Mouse (Mus musculus): ENCODE results near the gene Rbm17. TPM values are rescaled to one million over a fixed set of nuclear protein-coding genes. Genes with fewer than 3 reads are reported as not detected.

Rbm17 gene
- polyA plus RNA-seq (2014; fragmentation: Illumina TruSeq; extraction: RNeasy Lipid Tissue Mini Kit (QIAGEN cat#74804); ENCODE audit: low read depth, low replicate concordance) = 266 TPM

GRCm38 (mm10) chr2:11604053-11604452 lies at the start of gene Rbm17:
TSS of gene Rbm17 (minus strand) at chr2:11604153.

GRCm38 (mm10) chr2:11642451-11642941 lies 38.5 kb upstream of the Rbm17 start, which contains the start of gene Il2ra:
TSS of gene Il2ra (plus strand) at chr2:11642807.

GRCm38 (mm10) chr2:11625890-11626289 lies 21.9 kb upstream of the Rbm17 start, which contains the start of gene Gm17490:
TSS of gene Gm17490 (minus strand) at chr2:11626264.

GRCm38 (mm10) chr2:11553471-11554400 lies 50.2 kb downstream of the Rbm17 start, which contains the start of gene Pfkfb3:
TSS of gene Pfkfb3 (minus strand) at chr2:11554077.

Other genes with a start within 250 kb of the Rbm17 start
- gene Pfkfb3, start 50.1 kb downstream of the Rbm17 start, polyA plus RNA-seq (2014; fragmentation: Illumina TruSeq; extraction: RNeasy Lipid Tissue Mini Kit (QIAGEN cat#74804); ENCODE audit: low read depth, low replicate concordance) = 7.6 TPM
- not detected for gene Gm17490, start 22.1 kb upstream of the Rbm17 start, polyA plus RNA-seq (2014; fragmentation: Illumina TruSeq; extraction: RNeasy Lipid Tissue Mini Kit (QIAGEN cat#74804); ENCODE audit: low read depth, low replicate concordance)
- 1.4 TPM for gene Il2ra, start 38.7 kb upstream of the Rbm17 start, polyA plus RNA-seq (2014; fragmentation: Illumina TruSeq; extraction: RNeasy Lipid Tissue Mini Kit (QIAGEN cat#74804); ENCODE audit: low read depth, low replicate concordance)
- gene Il15ra, start 101.1 kb upstream of the Rbm17 start, polyA plus RNA-seq (2014; fragmentation: Illumina TruSeq; extraction: RNeasy Lipid Tissue Mini Kit (QIAGEN cat#74804); ENCODE audit: low read depth, low replicate concordance) = 20.6 TPM
- 123 TPM for gene Fbh1, start 173.4 kb upstream of the Rbm17 start, polyA plus RNA-seq (2014; fragmentation: Illumina TruSeq; extraction: RNeasy Lipid Tissue Mini Kit (QIAGEN cat#74804); ENCODE audit: low read depth, low replicate concordance)
- 43.4 TPM for gene Ankrd16, start 173.7 kb upstream of the Rbm17 start, polyA plus RNA-seq (2014; fragmentation: Illumina TruSeq; extraction: RNeasy Lipid Tissue Mini Kit (QIAGEN cat#74804); ENCODE audit: low read depth, low replicate concordance)

Data from sigmoid colon, adult 10 weeks (tissue).